Mouse (Mus musculus) lung, postnatal 10 days (tissue): Measurements from ENCODE around the gene 4930452B06Rik.
"Not testable (repeated sequence)": the region's sequence is repeated elsewhere in the genome, so short reads cannot be mapped to it uniquely, and the experiment has no call there.

Experiments used
- DNase-seq: peaks from one replicate; pipeline ENCODE4 v3.0.0; 2021

The 4930452B06Rik gene

DNA sequence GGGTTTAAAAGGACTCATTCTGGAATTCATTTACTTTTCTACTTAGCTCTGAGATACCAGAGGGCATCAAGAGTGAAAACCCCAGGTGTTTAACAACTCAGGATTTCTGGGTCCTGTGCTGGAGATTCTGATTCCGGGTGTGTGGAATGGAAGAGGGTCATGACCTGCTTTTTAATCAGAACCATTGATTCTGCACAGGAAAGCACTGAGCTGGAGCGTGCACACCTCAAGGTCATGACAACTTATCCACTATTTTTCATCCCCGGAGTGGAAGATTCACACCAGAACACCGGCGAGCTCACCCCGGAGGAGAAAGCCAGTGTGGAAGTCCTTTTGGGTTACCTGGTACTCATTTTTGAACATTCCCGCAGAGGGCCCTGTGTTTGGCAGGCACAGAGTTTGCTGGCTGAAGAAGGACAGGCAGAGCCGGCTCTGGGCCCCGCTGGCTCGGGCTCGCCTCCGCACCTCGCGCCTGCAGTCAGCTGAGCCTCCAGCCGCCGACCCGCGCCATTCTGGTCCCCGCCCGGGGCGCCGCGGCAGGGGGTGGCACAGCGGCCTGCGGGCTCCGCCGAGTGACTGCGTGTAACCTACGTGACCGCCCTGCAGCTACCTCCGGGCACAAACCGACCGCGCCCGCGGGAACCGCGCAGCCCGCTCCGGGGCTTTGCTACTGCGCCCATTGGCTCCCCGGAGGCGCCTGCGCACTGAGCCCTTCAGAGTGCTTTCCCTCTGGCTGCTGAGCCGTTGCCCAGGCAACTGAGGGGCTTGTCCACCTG is at the start of gene 4930452B06Rik:
Gene 4930452B06Rik (minus strand): TSS at position 605 of the 776 bp plus-strand sequence.
- DNase-seq, result peak; percentile 83

DNA sequence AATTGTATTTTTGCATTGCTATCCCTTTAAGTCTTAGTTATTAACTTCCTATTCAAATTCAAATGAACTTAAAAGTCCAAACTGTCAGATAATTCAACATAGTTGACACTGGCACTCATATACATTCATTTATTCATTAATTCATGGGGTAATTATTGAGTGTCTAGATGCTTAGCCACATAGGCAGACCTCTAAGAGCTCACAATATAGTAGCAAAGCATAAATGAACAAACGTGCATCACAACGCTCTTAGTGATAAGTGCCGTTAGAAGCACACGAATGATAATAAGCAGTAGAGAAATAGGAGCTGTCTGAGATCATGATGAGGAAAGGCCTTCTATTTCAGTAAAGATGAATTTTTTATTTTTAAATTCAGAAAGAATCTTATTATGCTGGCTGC is 46.6 kb upstream of the 4930452B06Rik start:
- no peak for DNase-seq

DNA sequence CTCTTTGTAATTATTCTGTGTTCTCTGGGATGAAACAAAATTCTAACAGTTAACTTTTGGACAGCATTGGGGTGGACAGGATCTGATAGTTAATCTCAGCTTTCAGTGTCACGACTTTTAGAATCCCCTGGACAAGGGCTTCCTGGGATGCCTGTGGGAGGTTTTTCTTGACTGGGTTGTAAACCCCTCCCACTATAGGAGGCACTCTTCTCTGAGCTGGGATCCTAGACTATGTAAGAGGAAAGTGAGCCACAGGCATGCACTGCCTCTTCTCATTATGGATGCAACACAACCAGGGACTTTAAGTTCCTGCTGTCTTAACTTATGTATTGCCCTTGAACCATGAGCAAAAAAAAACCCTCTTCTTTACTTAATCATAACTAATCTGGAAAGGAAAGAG is 23.4 kb upstream of the 4930452B06Rik start:
- no peak for DNase-seq

DNA sequence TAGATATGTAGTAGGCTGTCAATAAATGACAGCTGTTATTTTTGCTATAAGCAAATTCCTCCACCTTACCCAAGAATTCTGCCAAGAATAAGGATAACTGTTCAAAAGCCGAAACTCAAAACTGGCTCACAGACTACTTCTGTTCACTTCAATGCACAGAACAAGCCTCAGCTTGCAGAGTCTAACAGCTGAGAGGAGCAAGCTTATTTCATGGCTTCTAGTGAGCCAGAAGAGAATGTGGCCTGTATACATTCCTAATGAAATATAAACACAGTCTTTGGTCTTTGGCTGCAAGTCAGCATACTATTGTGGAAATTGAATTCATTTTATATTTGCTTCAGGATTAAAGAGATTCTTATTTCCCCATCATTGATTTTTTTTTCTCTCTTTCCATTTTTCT is 22.4 kb upstream of the 4930452B06Rik start:
- DNase-seq, result no peak

DNA sequence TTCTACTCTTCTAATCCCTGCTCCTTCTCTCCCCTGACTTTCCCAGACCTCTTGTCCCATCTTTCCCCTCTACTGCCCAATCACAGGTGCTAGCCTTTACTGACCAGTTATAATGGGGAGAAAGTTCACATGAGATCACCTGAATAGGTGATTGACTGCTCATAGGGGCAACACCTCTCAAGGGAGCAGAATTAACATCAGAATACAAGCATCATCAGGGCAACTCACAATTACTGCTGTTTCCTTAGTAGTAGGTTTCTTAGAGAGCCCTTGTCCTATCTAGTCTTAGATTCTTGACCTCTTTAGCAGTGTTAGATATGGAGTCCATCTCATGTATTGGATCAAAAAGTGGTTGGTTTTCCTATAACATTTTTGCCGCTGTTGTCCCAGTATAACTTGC is 20.1 kb upstream of the 4930452B06Rik start:
- DNase-seq, result no peak

DNA sequence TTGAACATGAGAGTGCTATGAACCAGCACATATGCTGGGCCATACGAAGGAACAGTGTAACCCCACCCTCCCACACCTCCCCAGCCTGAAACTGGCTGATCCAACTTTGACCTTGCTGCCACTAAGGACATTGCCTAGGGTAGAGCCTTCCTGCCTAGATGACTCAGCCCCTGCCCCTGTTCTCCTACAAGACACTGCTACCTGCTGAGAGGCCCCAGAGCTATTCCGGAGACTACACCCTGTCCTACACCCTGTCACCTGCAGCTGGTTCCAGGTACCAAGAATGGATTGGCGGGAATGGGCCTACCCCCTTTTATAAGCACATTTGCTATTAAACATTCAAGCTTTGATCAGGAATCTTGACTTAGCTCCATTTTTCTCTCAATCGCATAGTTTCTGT is 13.9 kb upstream of the 4930452B06Rik start:
- DNase-seq, result no peak

DNA sequence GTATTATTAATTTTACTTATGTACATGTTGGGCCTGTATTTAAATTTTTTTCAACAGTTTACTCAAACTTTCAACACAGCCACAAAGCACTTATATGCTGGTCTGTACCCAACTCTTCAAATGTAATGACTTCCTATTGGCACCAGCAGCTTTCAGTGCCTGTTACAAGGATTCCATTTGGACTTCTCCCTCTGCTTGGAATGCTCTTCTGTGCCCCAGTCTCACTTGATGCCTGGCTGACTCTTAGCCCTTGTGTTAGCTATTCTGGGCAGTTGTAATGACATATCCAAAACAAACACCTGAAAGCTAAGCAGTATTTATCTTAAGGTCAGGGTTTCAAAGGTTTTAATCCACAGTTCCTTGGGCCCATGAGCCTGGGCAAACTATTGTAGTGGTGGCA is 5.7 kb downstream of the 4930452B06Rik start:
- no peak for DNase-seq

DNA sequence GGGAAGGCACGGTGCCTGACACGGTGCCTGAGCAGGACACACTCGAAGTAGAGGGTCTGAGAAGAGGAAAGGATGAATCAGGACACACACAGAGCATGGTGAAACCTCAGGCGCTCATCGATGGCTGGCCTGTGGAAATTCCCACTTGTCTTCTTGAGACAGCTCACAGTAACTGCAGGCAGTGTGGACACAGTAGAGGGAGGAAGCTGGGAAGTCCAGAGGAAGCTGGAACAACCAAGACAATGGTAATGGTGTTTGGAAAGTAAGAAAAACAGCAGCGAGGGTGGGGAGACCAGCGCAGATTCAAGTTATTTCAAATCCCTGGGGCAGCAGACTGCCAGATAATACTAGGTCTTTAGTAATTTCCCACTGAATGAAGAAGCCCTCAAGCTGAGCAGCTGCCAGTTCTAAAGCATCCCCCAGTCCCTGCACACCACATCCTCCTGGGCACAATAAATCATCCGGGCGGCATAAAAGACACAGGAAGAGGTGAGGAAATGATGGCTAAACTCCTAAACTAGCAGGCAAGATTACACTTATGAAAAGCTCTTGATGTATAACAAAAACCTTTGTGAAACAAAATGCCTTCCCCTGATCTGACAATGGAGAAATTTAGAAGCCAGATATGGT is 24.3 kb downstream of the 4930452B06Rik start:
- DNase-seq, result peak; percentile 45

DNA sequence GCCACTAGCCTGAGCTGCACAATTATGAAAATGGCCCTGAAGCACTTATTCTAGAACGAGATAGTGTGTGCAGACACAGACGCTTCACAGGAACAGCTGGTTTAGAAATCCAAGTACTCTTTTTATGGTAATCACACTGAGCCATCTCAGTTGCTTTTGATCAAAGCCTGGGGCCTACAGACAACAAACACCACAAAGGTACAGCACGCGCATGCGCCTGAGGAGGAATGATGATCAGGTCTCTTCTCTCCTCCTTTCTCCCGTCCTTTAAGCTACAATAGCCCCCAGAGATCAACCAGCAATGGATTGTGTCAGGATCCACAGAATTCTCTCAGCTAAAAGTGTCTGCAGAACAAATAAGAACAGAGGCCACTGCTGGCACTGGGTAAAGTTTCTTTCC is 33.8 kb downstream of the 4930452B06Rik start:
- DNase-seq, result no peak

DNA sequence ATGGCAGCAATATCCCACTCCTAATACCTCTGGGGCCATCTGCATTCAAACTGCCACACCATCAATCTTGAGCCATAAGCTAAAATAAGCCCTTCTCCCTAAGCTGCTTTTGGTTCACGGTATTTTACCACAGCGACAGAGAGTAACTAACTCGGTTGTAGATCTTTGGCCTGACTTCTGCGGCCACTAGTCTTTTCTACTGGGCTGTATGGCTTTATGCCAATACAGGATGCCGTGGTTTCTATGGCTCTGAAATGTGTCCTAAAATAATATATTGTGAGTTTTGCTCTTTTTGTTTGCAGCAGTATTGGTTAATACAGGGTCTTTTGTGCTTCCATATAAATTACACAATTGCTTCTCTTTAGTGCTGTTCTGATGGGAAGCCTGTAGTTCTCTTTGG is 37.6 kb downstream of the 4930452B06Rik start:
- DNase-seq, result no peak

DNA sequence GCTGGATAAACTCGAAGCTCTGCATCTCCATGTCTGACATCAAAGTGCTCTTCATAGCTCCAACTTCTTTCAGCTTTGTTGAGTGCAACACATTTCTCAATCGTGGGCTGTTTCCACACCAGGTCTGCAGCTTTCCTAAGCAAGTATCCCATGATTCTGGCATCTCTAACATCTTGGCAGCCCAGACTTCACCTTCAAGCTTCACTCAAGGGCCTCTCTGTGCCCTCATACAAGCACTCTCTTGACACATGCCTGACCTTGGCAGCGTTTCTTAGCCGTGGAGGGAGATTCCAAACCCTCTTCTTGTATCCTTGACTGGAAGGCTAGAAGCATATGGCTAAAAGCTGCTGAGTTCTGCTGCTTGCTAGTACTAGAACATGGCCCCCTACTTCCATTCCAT is 38.6 kb downstream of the 4930452B06Rik start:
- DNase-seq, result peak; percentile 63

DNA sequence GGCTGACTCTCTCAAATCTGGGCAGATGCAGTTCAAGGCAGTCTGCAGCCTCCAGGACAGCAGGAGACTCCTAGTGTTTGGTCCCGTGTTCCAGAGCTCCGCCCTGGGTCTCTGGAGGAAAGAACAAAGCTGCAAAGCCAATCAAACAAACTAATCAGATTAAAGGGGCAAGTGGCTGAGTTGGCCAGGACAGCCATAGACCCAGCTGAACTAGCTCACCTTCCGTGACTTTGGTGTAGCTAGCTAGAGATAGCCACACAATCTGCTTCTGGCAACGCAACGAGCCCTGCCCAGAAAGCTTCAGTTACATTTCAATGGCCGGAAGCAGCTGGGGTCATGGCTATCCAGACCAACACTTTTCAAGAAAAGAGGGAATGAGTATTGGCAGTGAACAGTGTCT is 44.9 kb downstream of the 4930452B06Rik start:
- DNase-seq, result peak; percentile 23

DNA sequence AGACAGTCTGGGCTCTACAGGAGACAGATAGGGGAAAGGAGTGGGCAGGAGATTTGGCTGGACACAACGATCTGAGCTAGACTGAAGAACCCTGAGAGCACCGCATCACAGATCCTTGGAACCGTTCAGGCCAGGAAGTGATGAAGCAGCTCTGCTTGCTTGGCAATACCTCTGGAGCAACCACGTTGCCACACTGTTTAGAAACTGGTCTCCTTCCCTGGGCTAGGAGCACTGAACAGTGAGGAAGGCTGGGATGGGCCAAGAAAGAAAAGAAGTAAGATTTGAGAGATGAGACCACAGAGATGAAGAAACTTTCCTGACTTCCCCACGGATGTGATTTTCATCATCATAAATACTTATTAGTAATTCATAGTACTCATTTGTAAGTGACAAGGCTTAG is 45.5 kb downstream of the 4930452B06Rik start:
- no peak for DNase-seq

DNA sequence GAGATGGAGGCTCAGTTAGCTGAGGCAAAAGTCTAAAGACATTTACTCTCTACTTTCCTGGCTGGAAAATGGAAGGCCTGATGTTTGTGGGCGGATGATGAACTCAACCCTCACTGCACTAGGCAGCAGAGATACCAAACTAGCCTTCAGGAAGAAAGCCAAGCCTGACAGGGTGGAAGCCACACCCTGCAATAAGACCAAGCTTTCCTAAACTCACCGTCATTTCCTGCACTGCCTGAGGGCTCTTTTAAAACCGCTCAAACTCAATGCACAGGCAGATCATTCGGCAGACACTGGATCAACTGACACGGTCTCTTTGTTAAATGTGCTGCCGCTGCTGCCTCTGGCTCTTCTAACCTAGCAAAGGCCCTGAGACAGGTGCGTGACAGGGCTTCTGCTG is 50.4 kb downstream of the 4930452B06Rik start:
- DNase-seq, result peak; percentile 51

DNA sequence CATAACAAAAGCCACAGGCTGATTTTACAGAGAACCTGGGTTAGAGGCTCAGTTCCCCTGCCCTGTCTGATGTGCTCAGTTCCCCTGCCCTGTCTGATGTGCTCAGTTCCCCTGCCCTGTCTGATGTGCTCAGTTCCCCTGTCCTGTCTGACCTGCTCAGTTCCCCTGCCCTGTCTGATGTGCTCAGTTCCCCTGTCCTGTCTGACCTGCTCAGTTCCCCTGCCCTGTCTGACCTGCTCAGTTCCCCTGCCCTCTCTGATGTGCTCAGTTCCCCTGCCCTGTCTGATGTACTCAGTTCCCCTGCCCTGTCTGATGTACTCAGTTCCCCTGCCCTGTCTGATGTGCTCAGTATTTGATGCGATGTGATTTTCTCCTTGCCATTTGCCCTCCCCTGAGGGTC is 51.6 kb downstream of the 4930452B06Rik start:
- not testable (repeated sequence) for DNase-seq

DNA sequence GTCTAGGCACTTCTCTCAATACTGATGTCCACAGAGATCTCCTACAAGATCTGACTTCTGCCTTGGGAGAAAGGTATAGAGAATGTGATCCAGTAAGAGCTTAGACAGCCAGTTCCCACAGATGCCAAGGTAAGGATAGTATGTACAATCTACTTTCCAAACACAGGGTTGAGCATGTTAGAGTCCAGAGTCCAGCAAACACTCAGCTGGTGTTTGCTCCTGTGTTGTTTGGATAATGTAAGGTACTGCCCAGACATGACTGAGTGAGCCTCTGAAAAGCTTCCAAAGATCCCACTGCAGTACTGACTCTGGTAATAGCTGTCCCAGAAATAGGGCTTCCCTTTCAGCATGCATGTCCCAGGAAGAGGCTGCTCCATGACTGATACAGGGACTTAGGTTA is 54.0 kb downstream of the 4930452B06Rik start:
- DNase-seq, result no peak

DNA sequence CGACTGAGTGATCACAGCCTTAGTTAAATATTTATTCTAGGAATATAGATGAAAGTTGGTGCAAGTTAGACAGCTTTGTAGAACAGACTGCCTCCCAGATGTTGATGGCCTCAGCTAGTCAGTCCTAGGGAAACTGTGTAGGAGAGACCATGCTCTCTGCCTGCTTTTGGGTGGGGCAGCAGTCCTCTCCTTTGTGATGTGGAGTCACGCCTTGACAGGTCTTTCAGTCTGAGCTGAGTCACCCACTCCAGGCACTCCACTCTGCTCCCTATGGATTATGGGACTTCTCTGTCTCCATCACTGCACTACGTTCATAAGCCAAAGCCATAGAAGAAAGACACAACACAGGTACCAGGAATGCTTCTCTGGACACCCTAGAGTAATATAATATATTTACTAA is 55.9 kb downstream of the 4930452B06Rik start:
- DNase-seq, result no peak

DNA sequence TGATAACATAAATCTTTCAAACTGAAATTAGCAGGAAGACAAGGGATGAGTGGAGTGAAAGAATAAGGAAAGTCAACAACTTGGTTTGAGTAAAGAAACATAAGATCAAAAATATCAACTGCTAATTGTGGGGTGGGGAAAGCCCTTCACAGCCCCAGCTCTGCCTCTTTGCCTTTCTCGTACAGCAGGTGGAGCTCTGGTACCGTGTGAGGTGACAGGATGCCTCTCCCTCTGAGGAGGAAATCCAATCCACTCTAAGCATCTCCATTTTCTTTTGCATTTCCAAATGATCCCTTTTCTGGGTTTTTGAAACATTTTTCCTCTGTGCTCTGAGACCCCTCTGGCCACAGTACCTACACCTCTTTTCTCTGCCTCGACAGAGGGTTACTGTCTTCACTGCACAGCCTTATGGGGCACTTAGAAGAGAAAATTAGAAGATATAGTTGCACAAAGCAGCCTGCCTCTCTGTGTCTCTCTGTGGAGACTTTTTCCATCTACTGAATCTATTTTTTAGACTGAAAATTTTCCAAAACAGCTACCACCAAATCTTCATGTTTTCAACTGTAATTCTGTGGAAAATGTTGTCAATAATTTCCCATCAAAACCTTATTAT is 57.4 kb downstream of the 4930452B06Rik start:
- peak; percentile 81 for DNase-seq

DNA sequence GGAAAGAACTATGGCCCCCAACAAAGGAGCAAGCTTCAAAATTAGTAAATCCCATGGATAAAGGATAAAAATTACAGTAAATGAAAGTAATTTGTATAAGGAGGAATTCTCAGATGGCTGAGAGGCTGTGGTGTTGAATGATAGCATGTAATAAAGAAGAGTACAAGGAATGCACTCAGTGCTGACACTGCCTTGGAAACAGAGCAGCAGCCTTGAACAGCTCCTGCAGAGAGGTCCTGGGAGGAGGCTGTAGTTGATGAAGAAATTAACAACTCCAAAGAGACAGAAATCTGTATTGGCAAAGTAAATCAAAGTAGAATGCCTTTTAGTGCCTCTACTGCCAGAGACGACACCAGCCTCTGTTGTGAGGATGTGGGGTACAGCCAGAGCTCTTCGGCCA is 61.1 kb downstream of the 4930452B06Rik start:
- DNase-seq, result no peak

DNA sequence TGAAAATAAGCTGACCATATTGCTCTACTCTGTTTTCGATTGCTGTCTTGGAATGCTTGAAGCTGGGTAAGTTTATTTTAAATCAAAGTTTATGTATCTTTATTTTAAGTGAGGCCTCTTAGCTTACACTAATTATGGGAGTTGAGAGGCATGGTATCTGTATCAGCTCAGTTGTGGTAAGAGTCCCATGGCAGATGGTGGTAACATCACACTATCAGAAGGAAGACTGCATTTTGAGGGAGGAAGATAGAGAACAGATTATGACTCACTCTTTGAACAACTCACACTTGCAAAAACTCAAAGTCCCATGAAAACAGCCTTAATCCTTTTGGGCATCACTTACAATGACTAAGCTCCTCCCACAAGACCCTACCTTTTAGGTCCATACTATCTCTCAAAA is 81.0 kb downstream of the 4930452B06Rik start:
- no peak for DNase-seq

DNA sequence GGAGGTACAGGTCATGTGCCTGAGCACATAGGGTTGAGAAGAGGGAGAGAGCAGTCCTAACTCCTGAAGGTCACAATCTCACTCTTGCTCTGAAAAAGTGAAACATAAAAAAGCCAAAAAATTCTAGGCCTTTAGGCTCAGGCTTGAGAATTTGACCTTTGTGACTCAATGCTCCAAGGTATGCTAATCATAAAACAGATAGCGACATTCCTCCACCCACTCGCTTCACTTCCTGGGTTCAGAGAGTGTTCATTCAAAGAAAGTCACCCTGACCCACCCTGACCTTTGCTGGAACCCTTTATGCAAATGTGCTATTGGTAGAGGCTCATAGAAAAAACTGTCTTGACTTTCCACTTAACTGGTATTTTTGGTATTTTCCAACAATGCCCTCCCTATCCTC is 115.0 kb downstream of the 4930452B06Rik start:
- not testable (repeated sequence) for DNase-seq

DNA sequence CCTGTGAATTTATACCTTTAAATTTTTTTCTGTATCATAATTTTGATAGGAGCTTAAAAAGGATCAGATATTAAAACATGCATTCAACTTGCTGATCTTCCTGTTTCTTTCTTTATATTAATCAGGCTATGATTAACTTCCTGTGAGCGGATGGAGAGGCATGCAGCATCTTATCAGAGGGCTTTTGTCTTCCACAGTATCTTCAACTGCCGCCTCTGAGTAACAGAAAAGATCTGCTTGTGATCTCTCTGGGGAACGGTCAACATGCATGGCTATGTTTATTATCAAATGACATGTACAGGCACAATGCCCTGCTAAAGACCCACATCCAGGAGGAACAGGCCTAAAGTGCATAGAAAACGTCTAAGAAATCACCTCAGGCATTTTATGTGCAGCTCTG is 116.9 kb downstream of the 4930452B06Rik start:
- DNase-seq, result no peak

DNA sequence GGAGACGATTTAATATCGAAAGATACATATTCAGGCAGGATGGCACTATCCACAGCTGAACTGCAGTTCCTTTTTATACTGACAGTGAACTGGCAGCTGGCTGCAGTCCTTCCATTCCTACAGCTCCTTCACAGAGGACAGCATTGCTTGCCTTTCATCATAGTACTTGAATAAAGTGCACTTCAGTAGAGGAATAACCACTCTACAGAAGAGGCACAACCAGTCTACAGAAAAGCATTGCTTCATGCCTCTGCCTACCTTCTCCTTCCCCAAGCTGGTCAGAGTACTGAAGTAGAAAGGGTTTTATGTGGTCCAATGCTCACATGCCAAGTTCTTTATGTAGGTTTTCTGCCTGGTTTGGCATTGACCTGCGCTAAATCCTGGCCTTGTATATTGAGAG is 130.0 kb downstream of the 4930452B06Rik start:
- DNase-seq, result peak; percentile 19

DNA sequence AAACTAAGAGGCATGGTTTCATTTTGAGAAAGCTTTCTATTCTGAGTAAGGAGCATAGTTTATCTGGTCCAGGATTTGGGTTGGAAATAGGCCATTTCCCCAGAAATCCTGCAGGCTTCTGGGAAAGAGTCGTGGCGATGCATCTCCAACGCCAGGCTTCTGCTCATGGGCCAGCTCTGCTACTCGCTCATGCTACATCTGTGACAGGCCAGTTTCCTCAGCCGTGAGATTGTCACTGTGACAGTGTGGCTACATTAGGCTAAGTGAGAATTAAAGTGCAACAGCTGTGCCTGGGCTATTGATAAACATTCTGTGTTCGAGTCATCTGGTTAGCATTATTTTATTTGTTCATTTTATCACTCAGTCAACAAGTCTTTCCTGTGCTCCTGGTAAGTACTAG is 140.8 kb downstream of the 4930452B06Rik start:
- no peak for DNase-seq
